Mouse (Mus musculus): Measurements from ENCODE around the gene Akr7a5. TPM values are rescaled to one million over a fixed set of nuclear protein-coding genes. Genes with fewer than 3 reads are reported as not detected.

Gene Akr7a5
- polyA plus RNA-seq, 1 experiment from 2014 or later = 66.3 TPM

DNA sequence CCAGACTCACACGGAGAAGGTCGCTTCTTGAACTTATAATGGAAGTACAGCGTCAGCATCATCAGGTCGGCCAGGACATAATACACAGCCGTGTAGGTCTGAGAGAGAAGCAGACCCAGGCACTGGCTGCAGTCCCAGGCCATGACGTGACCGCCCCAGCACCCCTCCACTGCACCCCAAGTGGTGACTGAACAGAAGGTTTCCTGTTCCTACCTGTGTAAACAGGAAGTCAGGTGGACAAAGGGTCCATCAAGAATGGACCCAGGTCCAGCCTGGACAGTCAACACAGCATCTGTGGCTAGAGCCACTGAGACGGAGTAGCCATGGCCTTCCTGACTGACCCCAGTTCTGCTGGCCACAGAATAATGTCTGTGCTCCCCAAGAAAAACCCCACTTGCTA is 8.8 kb upstream of the Akr7a5 start:
- Histone ChIP-seq H3K4me3 (no peak overlapping the region), H3K27me3 (replicated peaks) (no peaks in the 10 kb centered on the region), H3K9ac (no peak overlapping the region), H3K9me3 (no peaks in the 10 kb centered on the region), H3K4me2 (no peak overlapping the region), H3K27ac (replicated peaks) (no peak overlapping the region), H3K4me1 (no peaks in the 10 kb centered on the region), H3K36me3 (peaks cover 51% of the 10 kb centered on the region)
- ATAC-seq (ENCODE audit: extremely low read depth, insufficient number of reproducible peaks, low FRiP score, low TSS enrichment) = no peak
- WGBS = 83% methylated on average over 8 of the region's 8 CpGs

DNA sequence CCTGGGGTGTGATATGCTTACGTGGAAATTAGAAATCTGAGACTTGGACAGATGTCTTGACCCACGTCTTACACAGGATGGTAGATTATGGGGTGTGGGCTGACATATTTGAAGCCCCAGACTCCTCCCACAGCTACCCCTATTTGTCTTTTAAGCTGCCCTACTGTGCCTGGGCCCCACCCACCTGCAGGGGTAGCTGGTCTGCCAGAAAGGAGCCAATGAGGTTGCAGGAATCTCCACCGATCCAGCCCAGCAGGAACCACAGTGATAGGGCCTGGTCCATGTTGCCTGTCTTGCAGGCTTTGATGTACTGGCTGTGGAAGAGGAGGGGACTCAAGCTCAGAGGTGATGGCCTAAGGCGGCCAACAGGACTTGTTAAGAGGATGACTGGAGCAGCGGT is 8.3 kb upstream of the Akr7a5 start:
- no peaks in the 10 kb centered on the region for H3K9me3 ChIP-seq
- ATAC-seq (ENCODE audit: extremely low read depth, insufficient number of reproducible peaks, low FRiP score, low TSS enrichment) = no peak
- no peak overlapping the region for H3K4me3 ChIP-seq
- H3K36me3 ChIP-seq = peaks cover 56% of the 10 kb centered on the region
- no peak overlapping the region for H3K4me2 ChIP-seq
- no peak overlapping the region for H3K27ac ChIP-seq (replicated peaks)
- H3K27me3 ChIP-seq (replicated peaks) = no peaks in the 10 kb centered on the region
- no peaks in the 10 kb centered on the region for H3K4me1 ChIP-seq
- H3K9ac ChIP-seq = no peak overlapping the region
- WGBS = 55% methylated on average over 5 of the region's 5 CpGs

DNA sequence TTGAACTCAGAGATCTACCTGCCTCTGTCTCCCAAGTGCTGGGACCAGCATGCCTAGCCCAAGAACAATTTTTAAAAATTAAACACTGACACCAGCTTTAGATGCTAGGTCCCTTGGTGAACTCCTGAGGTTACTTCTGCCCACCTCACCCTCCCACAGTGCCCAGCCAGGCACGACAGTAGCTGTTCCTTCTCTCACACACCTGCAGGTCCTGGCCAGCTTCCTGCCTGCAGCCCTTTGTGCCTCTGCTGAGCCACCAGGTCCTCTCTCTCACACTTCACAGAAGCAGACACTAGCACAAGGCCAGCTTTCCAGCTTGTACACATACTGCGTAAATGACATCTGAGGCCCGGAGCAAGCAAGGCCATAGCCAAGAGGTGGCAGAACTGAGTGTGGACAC is 5.0 kb upstream of the Akr7a5 start:
- WGBS = 85% methylated on average over 3 of the region's 3 CpGs
- no peak overlapping the region for H3K9ac ChIP-seq
- no peak for ATAC-seq (ENCODE audit: extremely low read depth, insufficient number of reproducible peaks, low FRiP score, low TSS enrichment)
- no peak overlapping the region for H3K27ac ChIP-seq (replicated peaks)
- no peak overlapping the region for H3K4me2 ChIP-seq
- peaks cover 10% of the 10 kb centered on the region for H3K4me1 ChIP-seq
- peaks cover 43% of the 10 kb centered on the region for H3K36me3 ChIP-seq
- H3K4me3 ChIP-seq = no peak overlapping the region
- no peaks in the 10 kb centered on the region for H3K27me3 ChIP-seq (replicated peaks)
- H3K9me3 ChIP-seq = no peaks in the 10 kb centered on the region

DNA sequence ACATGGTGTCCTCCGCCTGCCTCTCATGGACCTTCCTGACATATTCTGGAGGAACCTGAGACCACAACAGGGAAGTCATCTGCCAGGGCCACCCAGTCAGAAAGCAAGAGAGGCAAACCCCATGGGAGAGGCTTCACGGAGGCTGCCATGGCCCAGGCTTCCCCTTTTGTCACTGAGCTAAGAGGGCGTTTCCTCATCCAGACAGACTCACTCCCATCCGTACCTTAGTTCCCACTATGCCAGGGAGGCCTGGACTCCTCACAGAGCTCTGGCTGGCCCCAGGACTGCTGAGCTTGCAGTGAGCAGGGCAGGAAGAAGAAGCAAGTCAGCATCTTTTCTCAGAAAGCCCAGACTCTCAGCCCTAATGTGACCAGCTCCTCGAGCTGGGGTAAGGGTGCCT is 2.6 kb upstream of the Akr7a5 start:
- ATAC-seq (ENCODE audit: extremely low read depth, insufficient number of reproducible peaks, low FRiP score, low TSS enrichment) = no peak
- H3K4me3 ChIP-seq = no peak overlapping the region
- H3K9me3 ChIP-seq = no peaks in the 10 kb centered on the region
- peak overlapping the region; percentile 9; the same call in 1 of the 2 replicates for H3K9ac ChIP-seq
- H3K4me2 ChIP-seq = no peak overlapping the region
- H3K27ac ChIP-seq (replicated peaks) = no peak overlapping the region
- peaks cover 23% of the 10 kb centered on the region; the same call in 1 of the 2 replicates for H3K36me3 ChIP-seq
- H3K27me3 ChIP-seq (replicated peaks) = 0 out of 2 replicates have a peak, but pooled peaks cover 4% of the 10 kb centered on the region
- 82% methylated on average over 5 of the region's 5 CpGs for WGBS
- peaks cover 21% of the 10 kb centered on the region for H3K4me1 ChIP-seq

DNA sequence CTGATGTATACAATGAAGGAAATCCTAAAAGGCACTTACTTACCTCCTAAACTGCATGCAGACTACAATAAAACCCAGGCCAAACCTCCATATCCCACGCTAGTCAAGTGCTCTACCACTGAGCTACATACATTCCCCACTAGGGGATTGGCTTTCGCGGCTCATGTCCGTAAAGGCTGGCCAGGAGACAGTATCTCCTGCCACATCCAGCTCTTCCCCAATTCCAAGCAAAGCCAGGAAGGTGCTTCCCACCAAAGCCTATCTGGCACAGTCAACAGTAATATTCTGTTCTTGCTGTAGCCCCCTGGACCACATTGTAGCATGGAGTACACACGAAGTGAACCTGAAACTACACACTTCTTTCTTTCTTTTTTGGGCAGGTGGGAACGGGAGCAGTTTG is 893 bp upstream of the Akr7a5 start:
- 25% methylated on average over 6 of the region's 6 CpGs for WGBS
- H3K36me3 ChIP-seq = peaks cover 32% of the 10 kb centered on the region
- H3K9ac ChIP-seq = peak overlapping the region; percentile 88
- H3K4me1 ChIP-seq = peaks cover 21% of the 10 kb centered on the region
- peak overlapping the region; percentile 97 for H3K4me2 ChIP-seq
- 0 out of 2 replicates have a peak, but pooled peaks cover 4% of the 10 kb centered on the region for H3K27me3 ChIP-seq (replicated peaks)
- H3K9me3 ChIP-seq = no peaks in the 10 kb centered on the region
- H3K4me3 ChIP-seq = peak overlapping the region; percentile 77
- ATAC-seq (ENCODE audit: extremely low read depth, insufficient number of reproducible peaks, low FRiP score, low TSS enrichment) = no peak
- H3K27ac ChIP-seq (replicated peaks) = no peak overlapping the region

DNA sequence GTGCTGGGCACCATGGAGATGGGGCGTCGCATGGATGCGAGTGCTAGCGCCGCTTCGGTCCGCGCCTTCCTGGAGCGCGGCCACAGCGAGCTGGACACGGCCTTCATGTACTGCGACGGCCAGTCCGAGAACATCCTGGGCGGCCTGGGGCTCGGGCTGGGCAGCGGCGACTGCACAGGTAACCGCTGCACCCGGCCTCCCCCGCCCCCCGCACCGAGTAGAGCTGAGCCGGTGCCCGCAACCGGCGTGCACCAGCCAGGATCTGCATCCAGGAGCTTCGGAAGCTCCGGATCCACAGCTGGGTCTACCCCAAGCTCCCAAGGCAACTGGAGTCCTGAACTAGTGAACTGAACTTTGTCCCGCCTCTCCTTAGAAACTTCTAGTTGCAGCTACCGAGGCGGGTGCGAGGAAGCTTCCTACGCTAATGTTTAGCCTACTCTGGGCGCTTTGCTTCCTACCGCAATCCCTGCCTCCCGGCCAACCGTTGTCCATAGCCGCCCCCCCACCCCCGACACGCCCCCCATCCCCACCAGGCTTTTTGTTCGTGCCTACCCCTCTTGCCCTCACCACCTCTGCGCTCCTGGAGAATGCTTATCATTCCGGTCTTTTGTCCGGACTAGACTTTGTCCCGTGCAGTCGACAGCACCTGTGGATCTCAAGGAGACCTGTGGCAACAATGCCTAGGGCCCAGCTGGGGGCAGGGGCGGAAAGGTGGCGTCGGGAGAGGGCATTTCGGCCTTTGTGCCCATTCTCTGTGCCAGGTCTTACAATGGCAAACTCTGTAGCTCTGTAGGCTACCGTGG is 556 bp downstream of the Akr7a5 start:
- Histone ChIP-seq H3K4me3 (peak overlapping the region; percentile 77), H3K27ac (replicated peaks) (peak overlapping the region; percentile 55), H3K27me3 (replicated peaks) (0 out of 2 replicates have a peak, but pooled peaks cover 4% of the 10 kb centered on the region), H3K4me1 (peaks cover 21% of the 10 kb centered on the region), H3K9me3 (no peaks in the 10 kb centered on the region), H3K4me2 (peak overlapping the region; percentile 97), H3K9ac (peak overlapping the region; percentile 88), H3K36me3 (peaks cover 35% of the 10 kb centered on the region)
- no peak for ATAC-seq (ENCODE audit: extremely low read depth, insufficient number of reproducible peaks, low FRiP score, low TSS enrichment)
- 1% methylated on average over 53 of the region's 53 CpGs for WGBS

DNA sequence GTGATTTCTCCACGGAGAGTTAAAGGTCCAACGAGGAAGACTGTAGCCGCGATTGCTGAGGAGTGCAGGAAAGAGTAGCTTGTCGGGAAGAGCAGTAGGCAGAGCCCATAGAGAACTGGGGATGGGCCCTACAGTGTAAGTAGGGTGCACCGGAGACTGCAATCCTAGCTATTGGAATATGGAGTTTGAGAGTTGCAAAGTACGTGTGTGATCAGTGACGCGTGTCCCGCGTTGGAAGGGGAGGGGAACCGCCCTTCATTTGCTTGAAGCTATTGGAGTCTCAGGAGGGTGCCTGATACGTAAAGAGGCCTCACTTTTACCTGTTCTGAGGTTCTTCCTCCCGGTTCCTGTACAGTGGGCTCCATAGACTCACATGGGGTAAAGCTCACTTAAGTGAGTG is 1.2 kb downstream of the Akr7a5 start:
- no peak for ATAC-seq (ENCODE audit: extremely low read depth, insufficient number of reproducible peaks, low FRiP score, low TSS enrichment)
- H3K9me3 ChIP-seq = no peaks in the 10 kb centered on the region
- peak overlapping the region; percentile 77 for H3K4me3 ChIP-seq
- peak overlapping the region; percentile 88 for H3K9ac ChIP-seq
- peak overlapping the region; percentile 97 for H3K4me2 ChIP-seq
- H3K27ac ChIP-seq (replicated peaks) = no peak overlapping the region
- peaks cover 32% of the 10 kb centered on the region for H3K36me3 ChIP-seq
- 29% methylated on average over 14 of the region's 14 CpGs for WGBS
- 0 out of 2 replicates have a peak, but pooled peaks cover 4% of the 10 kb centered on the region for H3K27me3 ChIP-seq (replicated peaks)
- H3K4me1 ChIP-seq = peaks cover 21% of the 10 kb centered on the region

DNA sequence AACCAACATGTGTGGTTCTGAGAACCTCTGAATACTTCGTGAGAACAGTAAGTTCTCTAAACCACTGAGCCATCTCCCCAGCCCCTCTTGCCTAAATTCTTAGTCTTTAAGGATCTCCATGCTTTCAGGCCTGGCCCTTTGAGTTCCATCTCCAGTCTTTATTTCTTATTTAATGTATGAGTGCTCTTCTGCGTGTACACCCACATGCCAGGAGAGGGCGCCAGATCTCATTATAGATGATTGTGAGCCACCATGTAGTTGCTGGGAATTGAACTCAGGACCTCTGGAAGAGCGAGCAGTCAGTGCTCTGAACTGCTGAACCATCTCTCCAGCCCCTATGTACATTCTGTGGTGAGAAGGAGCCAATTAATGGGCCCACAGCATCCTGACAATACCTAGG is 2.1 kb downstream of the Akr7a5 start:
- no peak overlapping the region for H3K4me3 ChIP-seq
- no peak overlapping the region for H3K9ac ChIP-seq
- WGBS = 55% methylated on average over 4 of the region's 4 CpGs
- 0 out of 2 replicates have a peak, but pooled peaks cover 4% of the 10 kb centered on the region for H3K27me3 ChIP-seq (replicated peaks)
- H3K4me2 ChIP-seq = no peak overlapping the region
- H3K27ac ChIP-seq (replicated peaks) = no peak overlapping the region
- peaks cover 32% of the 10 kb centered on the region for H3K36me3 ChIP-seq
- no peaks in the 10 kb centered on the region for H3K9me3 ChIP-seq
- peaks cover 21% of the 10 kb centered on the region for H3K4me1 ChIP-seq
- no peak for ATAC-seq (ENCODE audit: extremely low read depth, insufficient number of reproducible peaks, low FRiP score, low TSS enrichment)

DNA sequence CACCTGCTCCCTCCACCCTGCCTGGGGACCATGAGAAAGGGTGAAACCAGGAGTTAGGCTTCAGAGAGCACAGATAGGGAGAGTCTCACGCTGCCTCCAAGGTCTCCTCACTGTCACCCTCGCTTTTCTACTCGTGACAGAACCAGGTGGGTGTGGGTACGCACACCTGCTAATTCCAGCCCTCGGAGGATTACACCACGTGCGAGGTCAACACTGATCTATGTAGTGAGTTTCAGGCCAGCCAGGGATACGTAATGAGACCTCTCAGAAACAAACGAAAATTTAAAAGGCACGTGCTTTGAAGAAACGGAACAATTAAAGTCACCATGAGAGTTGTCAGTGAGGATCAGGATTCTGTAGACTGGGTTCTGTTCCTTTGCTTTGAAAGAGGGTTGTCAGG is 7.9 kb downstream of the Akr7a5 start:
- Histone ChIP-seq H3K27me3 (replicated peaks) (no peaks in the 10 kb centered on the region), H3K9me3 (no peaks in the 10 kb centered on the region), H3K36me3 (peaks cover 49% of the 10 kb centered on the region), H3K4me2 (no peak overlapping the region), H3K27ac (replicated peaks) (no peak overlapping the region), H3K9ac (no peak overlapping the region), H3K4me3 (no peak overlapping the region), H3K4me1 (no peaks in the 10 kb centered on the region)
- ATAC-seq (ENCODE audit: extremely low read depth, insufficient number of reproducible peaks, low FRiP score, low TSS enrichment) = no peak
- 87% methylated on average over 11 of the region's 11 CpGs for WGBS

DNA sequence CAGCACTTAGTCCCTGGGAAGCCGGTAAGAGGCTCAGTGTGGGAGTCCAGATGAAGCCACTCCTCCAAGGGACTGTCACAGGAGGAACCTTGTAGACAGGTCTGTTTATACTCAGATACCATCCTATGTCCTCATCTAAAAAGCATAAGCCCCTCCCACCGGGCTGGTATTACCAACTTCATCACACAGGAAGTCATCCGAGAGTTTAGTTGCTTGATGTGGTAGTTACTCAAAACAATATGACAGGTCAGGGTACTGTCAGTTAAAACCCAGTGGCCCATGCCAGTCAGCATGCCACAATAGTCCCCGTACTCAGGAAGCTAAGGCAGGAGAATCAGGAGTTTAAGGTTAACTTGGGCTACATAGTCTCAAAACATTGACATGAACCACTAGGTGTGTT is 9.2 kb downstream of the Akr7a5 start:
- Histone ChIP-seq H3K27ac (replicated peaks) (no peak overlapping the region), H3K9ac (no peak overlapping the region), H3K36me3 (peaks cover 39% of the 10 kb centered on the region), H3K4me2 (no peak overlapping the region), H3K27me3 (replicated peaks) (no peaks in the 10 kb centered on the region), H3K4me1 (no peaks in the 10 kb centered on the region), H3K9me3 (no peaks in the 10 kb centered on the region), H3K4me3 (no peak overlapping the region)
- ATAC-seq (ENCODE audit: extremely low read depth, insufficient number of reproducible peaks, low FRiP score, low TSS enrichment) = no peak
- WGBS = 78% methylated on average over 4 of the region's 4 CpGs

DNA sequence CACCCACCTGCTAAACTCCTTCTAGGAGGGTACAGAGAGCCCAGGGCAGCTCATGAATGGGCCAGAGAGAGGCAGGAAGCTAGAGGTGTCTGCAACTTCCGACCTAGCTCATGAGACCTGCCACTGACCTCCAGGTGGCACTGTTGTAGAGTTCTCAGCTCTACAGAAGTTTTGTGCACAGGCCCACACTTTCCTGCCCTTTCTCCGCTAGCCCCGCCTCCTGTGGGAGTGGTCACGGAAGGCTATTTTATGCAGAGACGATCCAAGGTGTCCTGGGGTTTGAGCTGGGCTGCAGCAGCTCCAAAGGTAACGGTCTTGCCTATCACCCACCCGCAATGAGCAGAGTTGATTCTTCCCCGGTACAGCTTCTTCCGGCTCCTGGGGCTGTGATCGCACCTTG is 20.1 kb downstream of the Akr7a5 start:
- H3K27ac ChIP-seq (replicated peaks) = no peak overlapping the region
- H3K9ac ChIP-seq = peak overlapping the region; percentile 62

More for the DNA sequence above, 20.1 kb downstream of the Akr7a5 start:
- peak overlapping the region; percentile 68 for H3K4me2 ChIP-seq
- ATAC-seq (ENCODE audit: extremely low read depth, insufficient number of reproducible peaks, low FRiP score, low TSS enrichment) = peak; percentile 74; the same call in 1 of the 2 replicates
- H3K4me1 ChIP-seq = peaks cover 7% of the 10 kb centered on the region
- H3K27me3 ChIP-seq (replicated peaks) = peaks cover 24% of the 10 kb centered on the region
- peak overlapping the region; percentile 44 for H3K4me3 ChIP-seq
- H3K36me3 ChIP-seq = no peaks in the 10 kb centered on the region
- no peaks in the 10 kb centered on the region for H3K9me3 ChIP-seq
- 6% methylated on average over 10 of the region's 10 CpGs for WGBS
